Mouse (Mus musculus): ENCODE measurements around the gene Skil. TPM values are rescaled to one million over a fixed set of nuclear protein-coding genes. Genes with fewer than 3 reads are reported as not detected.

The Skil gene
- polyA plus RNA-seq, 1 experiment from 2014 or later: 29.9 TPM

- Histone ChIP-seq H3K4me1 (replicated peaks) (0 out of 2 replicates have a peak, but pooled peaks cover 7% of the 10 kb centered on the region), H3K27ac (replicated peaks) (no peak overlapping the region), H3K4me3 (no peak overlapping the region), H3K9me3 (no peaks in the 10 kb centered on the region), H3K4me2 (no peak overlapping the region), H3K27me3 (no peaks in the 10 kb centered on the region), H3K36me3 (no peaks in the 10 kb centered on the region), H3K9ac (no peak overlapping the region)
- 73% methylated on average over 3 of the region's 3 CpGs for WGBS
- no peak for ATAC-seq (ENCODE audit: low read depth)
Measured at GRCm38 (mm10) chr3:31165803-31166202, 70.9 kb downstream of the Skil start.

- H3K4me2 ChIP-seq: no peak overlapping the region
- no peaks in the 10 kb centered on the region for H3K36me3 ChIP-seq
- H3K9me3 ChIP-seq: no peaks in the 10 kb centered on the region
- no peak overlapping the region for H3K4me3 ChIP-seq
- no peak overlapping the region for H3K27ac ChIP-seq (replicated peaks)
- no peaks in the 10 kb centered on the region for H3K27me3 ChIP-seq
- peak; percentile 72; the same call in 1 of the 2 replicates for ATAC-seq (ENCODE audit: low read depth)
- no peak overlapping the region for H3K9ac ChIP-seq
- WGBS: 46% methylated on average over 12 of the region's 12 CpGs
- H3K4me1 ChIP-seq (replicated peaks): 0 out of 2 replicates have a peak, but pooled peaks cover 5% of the 10 kb centered on the region
Measured at GRCm38 (mm10) chr3:31166365-31166871, 71.6 kb downstream of the Skil start.

Other genes with a start within 250 kb of the Skil start
- gene Gpr160, start 239.1 kb upstream of the Skil start, polyA plus RNA-seq (2015; fragmentation: Nextera tagmentation; extraction: Ambion mirVana): 1.7 and 2.2 TPM in 2 replicates
- 7.1 and 8.3 TPM in 2 replicates for gene Phc3, start 125.6 kb upstream of the Skil start, polyA plus RNA-seq (2015; fragmentation: Nextera tagmentation; extraction: Ambion mirVana)
- 24.9 and 28.1 TPM in 2 replicates for gene Prkci, start 99.3 kb upstream of the Skil start, polyA plus RNA-seq (2015; fragmentation: Nextera tagmentation; extraction: Ambion mirVana)
- 62.9 and 75.1 TPM in 2 replicates for gene Cldn11, start 54.9 kb downstream of the Skil start, polyA plus RNA-seq (2015; fragmentation: Nextera tagmentation; extraction: Ambion mirVana)
- gene Slc7a14, start 215.3 kb downstream of the Skil start, polyA plus RNA-seq (2015; fragmentation: Nextera tagmentation; extraction: Ambion mirVana): 4.1 and 4.3 TPM in 2 replicates

Data from neural tube, embryonic 13.5 days (tissue).